Mouse (Mus musculus) lung, embryonic 16.5 days (tissue): Measurements from ENCODE around the gene Sptssb. TPM values are rescaled to one million over a fixed set of nuclear protein-coding genes. Genes with fewer than 3 reads are reported as not detected.

ENCODE experiments used
- ATAC-seq: fragments of 200-750 bp; cut with Nextera tagmentation; 2 replicates; pipeline ENCODE4 v1.8.0; 2017; ENCODE audit warnings: low read depth, mild to moderate bottlenecking, moderate library complexity
- H3K27ac ChIP-seq: fragments of 300-500 bp; sonication (generic); 2 replicates; pipeline ENCODE4 v1.5.1; 2014; ENCODE audit warnings: mild to moderate bottlenecking, control low read depth, low read length
- H3K27me3 ChIP-seq: fragments of 300-500 bp; sonication (generic); 2 replicates; pipeline ENCODE4 v1.6.1; 2014; ENCODE audit warnings: low read depth, low read length, mixed read lengths; ENCODE audit not compliant: control insufficient read depth, insufficient read depth
- H3K36me3 ChIP-seq: fragments of 300-500 bp; sonication (generic); 2 replicates; pipeline ENCODE4 v1.6.1; 2014; ENCODE audit warnings: low read length; ENCODE audit not compliant: control insufficient read depth, insufficient read depth
- H3K4me1 ChIP-seq: fragments of 300-500 bp; sonication (generic); replicated peaks from 2 replicates; pipeline ENCODE4 v1.6.1; 2014; ENCODE audit warnings: low read length, mixed read lengths; ENCODE audit not compliant: control insufficient read depth, insufficient read depth
- H3K4me2 ChIP-seq: fragments of 300-500 bp; sonication (generic); 2 replicates; pipeline ENCODE4 v1.6.1; 2014; ENCODE audit warnings: low read depth, low read length, control low read depth
- H3K4me3 ChIP-seq: fragments of 300-500 bp; sonication (generic); 2 replicates; pipeline ENCODE4 v1.5.1; 2014; ENCODE audit warnings: mild to moderate bottlenecking, low read length, control low read depth
- H3K9ac ChIP-seq: fragments of 300-500 bp; sonication (generic); 2 replicates; pipeline ENCODE4 v1.6.1; 2014; ENCODE audit warnings: low read length, control low read depth
- H3K9me3 ChIP-seq: fragments of 300-500 bp; sonication (generic); 2 replicates; pipeline ENCODE4 v1.6.1; 2016; ENCODE audit warnings: low read length; ENCODE audit not compliant: control insufficient read depth
- WGBS: fragments of 180-500 bp; shearing (Covaris S2); extraction: QIAGEN DNeasy Blood & Tissue Kit; methylation state at CpG from one replicate; pipeline ENCODE4 v1.1.7; 2014; 5-methylcytosine and 5-hydroxymethylcytosine counted together
- polyA plus RNA-seq: library from polyadenylated mRNA; unstranded; fragments of >200 nt; fragmentation: Nextera tagmentation; extraction: Ambion mirVana; gene quantifications from 2 replicates; pipeline ENCODE4 v1.2.1, GENCODE M21; 2015

The Sptssb gene
- polyA plus RNA-seq, 1 experiment from 2014 or later, result 5.1 TPM

GRCm38 (mm10) chr3:69892187-69893094 is 32.7 kb upstream of the Sptssb start:
- H3K4me2 ChIP-seq, result no peak overlapping the region
- H3K27ac ChIP-seq, result no peak overlapping the region
- WGBS, result 66% methylated on average over 9 of the region's 9 CpGs
- H3K9ac ChIP-seq, result no peak overlapping the region
- H3K27me3 ChIP-seq, result no peaks in the 10 kb centered on the region
- no peaks in the 10 kb centered on the region for H3K9me3 ChIP-seq
- no peak overlapping the region for H3K4me3 ChIP-seq
- no peaks in the 10 kb centered on the region for H3K4me1 ChIP-seq
- H3K36me3 ChIP-seq, result no peaks in the 10 kb centered on the region
- ATAC-seq, result no peak

- Histone ChIP-seq H3K27me3 (no peaks in the 10 kb centered on the region), H3K4me3 (no peak overlapping the region), H3K4me1 (no peaks in the 10 kb centered on the region), H3K9me3 (no peaks in the 10 kb centered on the region), H3K4me2 (no peak overlapping the region), H3K27ac (no peak overlapping the region), H3K36me3 (no peaks in the 10 kb centered on the region), H3K9ac (no peak overlapping the region)
- WGBS, result 57% methylated on average over 2 of the region's 2 CpGs
- no peak for ATAC-seq
Observed at GRCm38 (mm10) chr3:69885866-69886265, 26.1 kb upstream of the Sptssb start.

DNA sequence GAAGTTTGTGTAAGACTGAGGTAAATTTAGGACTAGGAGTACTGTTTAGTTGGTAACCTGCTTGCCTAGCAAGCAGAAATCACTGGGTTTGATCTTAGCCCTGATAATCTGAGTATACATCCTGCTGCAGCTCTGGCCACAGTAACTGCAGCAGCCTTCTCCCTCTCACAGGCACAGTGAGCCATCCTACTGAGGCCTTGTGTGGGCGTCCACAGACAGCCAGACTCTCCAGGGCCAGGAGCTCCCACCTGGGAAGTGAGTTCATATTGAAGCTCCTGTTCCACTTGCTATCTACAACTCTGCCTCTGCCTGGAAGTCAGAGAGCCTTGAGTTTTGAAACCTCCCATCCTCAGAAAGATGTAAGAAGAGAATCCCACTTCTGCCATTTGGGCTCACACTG is 24.0 kb upstream of the Sptssb start:
- Histone ChIP-seq H3K4me2 (no peak overlapping the region), H3K27ac (no peak overlapping the region), H3K4me1 (no peaks in the 10 kb centered on the region), H3K36me3 (no peaks in the 10 kb centered on the region), H3K9me3 (no peaks in the 10 kb centered on the region), H3K9ac (no peak overlapping the region), H3K4me3 (no peak overlapping the region), H3K27me3 (no peaks in the 10 kb centered on the region)
- WGBS, result 53% methylated on average over 1 of the region's 1 CpGs
- no peak for ATAC-seq

- Histone ChIP-seq H3K9ac (no peak overlapping the region), H3K27ac (no peak overlapping the region), H3K27me3 (no peaks in the 10 kb centered on the region), H3K4me1 (no peaks in the 10 kb centered on the region), H3K36me3 (no peaks in the 10 kb centered on the region), H3K9me3 (no peaks in the 10 kb centered on the region), H3K4me3 (no peak overlapping the region), H3K4me2 (no peak overlapping the region)
- whole genome bisulfite sequencing, result 57% methylated on average over 2 of the region's 2 CpGs
- no peak for ATAC-seq
Observed at GRCm38 (mm10) chr3:69877538-69877937, 17.8 kb upstream of the Sptssb start.

- no peak overlapping the region for H3K4me2 ChIP-seq
- ATAC-seq, result no peak
- WGBS, result 69% methylated on average over 3 of the region's 3 CpGs
- H3K4me1 ChIP-seq, result no peaks in the 10 kb centered on the region
- no peaks in the 10 kb centered on the region for H3K9me3 ChIP-seq
- H3K27ac ChIP-seq, result no peak overlapping the region
- no peaks in the 10 kb centered on the region for H3K27me3 ChIP-seq
- no peak overlapping the region for H3K9ac ChIP-seq
- H3K36me3 ChIP-seq, result no peaks in the 10 kb centered on the region
- H3K4me3 ChIP-seq, result no peak overlapping the region
Observed at GRCm38 (mm10) chr3:69874721-69875120, 15.0 kb upstream of the Sptssb start.

GRCm38 (mm10) chr3:69872661-69873327 is 13.1 kb upstream of the Sptssb start:
- Histone ChIP-seq H3K4me3 (no peak overlapping the region), H3K27ac (no peak overlapping the region), H3K9ac (no peak overlapping the region), H3K9me3 (no peaks in the 10 kb centered on the region), H3K27me3 (no peaks in the 10 kb centered on the region), H3K4me1 (no peaks in the 10 kb centered on the region), H3K4me2 (no peak overlapping the region), H3K36me3 (no peaks in the 10 kb centered on the region)
- ATAC-seq, result no peak
- WGBS, result 74% methylated on average over 6 of the region's 6 CpGs

GRCm38 (mm10) chr3:69871174-69871573 is 11.4 kb upstream of the Sptssb start:
- Histone ChIP-seq H3K27me3 (no peaks in the 10 kb centered on the region), H3K4me1 (no peaks in the 10 kb centered on the region), H3K9me3 (no peaks in the 10 kb centered on the region), H3K27ac (no peak overlapping the region), H3K36me3 (no peaks in the 10 kb centered on the region), H3K4me2 (no peak overlapping the region), H3K9ac (no peak overlapping the region), H3K4me3 (no peak overlapping the region)
- 83% methylated on average over 14 of the region's 14 CpGs for WGBS
- no peak for ATAC-seq

- 60% methylated on average over 8 of the region's 8 CpGs for WGBS
Observed at GRCm38 (mm10) chr3:69869702-69870101, 10.0 kb upstream of the Sptssb start.

DNA sequence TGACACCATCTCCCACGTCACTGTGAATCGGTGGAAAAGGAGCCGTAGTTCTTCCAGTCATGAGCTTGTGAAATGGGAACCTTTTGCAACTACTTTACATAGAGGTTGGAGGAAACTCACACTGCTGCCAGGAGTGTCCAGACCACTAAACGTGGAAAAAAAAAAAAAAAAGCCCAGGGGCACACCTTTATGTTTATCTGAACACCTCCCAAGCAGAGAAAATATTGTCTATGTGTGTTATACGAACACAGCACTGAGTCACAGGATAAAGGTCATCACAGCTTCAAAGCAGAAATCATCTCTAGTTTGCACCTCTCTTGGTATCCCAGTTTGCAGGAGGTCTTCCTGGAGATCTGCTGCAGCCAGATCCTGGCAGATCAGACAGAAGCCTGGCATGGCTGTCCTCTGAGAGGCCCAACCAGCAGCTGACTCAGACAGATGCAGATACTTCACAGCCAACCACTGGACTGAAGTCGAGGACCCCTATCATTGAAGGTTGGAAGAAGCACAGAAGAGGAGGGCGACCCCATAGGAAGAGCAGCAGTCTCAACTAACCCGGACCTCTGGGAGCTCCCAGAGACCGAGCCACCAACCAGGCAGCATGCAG is 2.2 kb upstream of the Sptssb start:
- Histone ChIP-seq H3K4me3 (peak overlapping the region; percentile 51), H3K27ac (no peak overlapping the region), H3K4me2 (peak overlapping the region; percentile 83), H3K27me3 (no peaks in the 10 kb centered on the region), H3K9me3 (no peaks in the 10 kb centered on the region), H3K9ac (no peak overlapping the region), H3K4me1 (peaks cover 3% of the 10 kb centered on the region), H3K36me3 (no peaks in the 10 kb centered on the region)
- no peak for ATAC-seq
- WGBS, result 38% methylated on average over 9 of the region's 9 CpGs

More at GRCm38 (mm10) chr3:69869702-69870101, 10.0 kb upstream of the Sptssb start:
- no peak overlapping the region for H3K4me3 ChIP-seq
- H3K27me3 ChIP-seq, result no peaks in the 10 kb centered on the region
- ATAC-seq, result no peak
- H3K9ac ChIP-seq, result no peak overlapping the region
- no peaks in the 10 kb centered on the region for H3K9me3 ChIP-seq
- H3K4me1 ChIP-seq, result no peaks in the 10 kb centered on the region
- no peak overlapping the region for H3K4me2 ChIP-seq
- H3K36me3 ChIP-seq, result no peaks in the 10 kb centered on the region
- no peak overlapping the region for H3K27ac ChIP-seq
